In genomic region chr15:67983253-67983652, GRCm38 (mm10) we compare ENCODE assay signal across 11 mouse cellular contexts.
DNase-seq lines count a peak whose midpoint lies in the region; ATAC-seq and TF ChIP-seq lines count a peak whose summit lies in the region.
"Had no signal": no experiment of that assay in that cellular context is flagged by ENCODE, and none has a peak within 500 bp of the region (broad histone marks: within the 10 kb centered on the region; RNA-seq: fewer than 3 reads in every experiment).

No protein-coding gene starts in this region.

- TF ChIP-seq POLR2A in lung, adult 2 months (IDR thresholded peaks at IDR 0.05; ENCODE audit: borderline replicate concordance, extremely low read depth, low read depth, low read length) = no peak

- no peak overlapping the region for H3K4me2 ChIP-seq in lung, postnatal 0 days (replicated peaks; ENCODE audit: low read depth, low read length)
- H3K4me2 ChIP-seq: lung, embryonic 15.5 days; neural tube, embryonic 12.5 days had no signal

- no peak for TF ChIP-seq EP300 in lung, postnatal 0 days (IDR thresholded peaks at IDR 0.05)

- H3K27me3 ChIP-seq in lung, postnatal 0 days (replicated peaks; ENCODE audit: insufficient read depth, low read length) = no peaks in the 10 kb centered on the region
- H3K27me3 ChIP-seq: lung, embryonic 15.5 days; neural tube, embryonic 12.5 days had no signal

- peak; percentile 35 for TF ChIP-seq CTCF in lung, postnatal 0 days (IDR thresholded peaks at IDR 0.05)
- no peak for TF ChIP-seq CTCF in lung, adult 2 months (IDR thresholded peaks at IDR 0.05; ENCODE audit: insufficient read depth, low read length)

- H3K27ac ChIP-seq in lung, postnatal 0 days (ENCODE audit: low read length) = no peak overlapping the region
- H3K27ac ChIP-seq: lung, embryonic 15.5 days; neural tube, embryonic 12.5 days had no signal

- H3K9me3 ChIP-seq in lung, postnatal 0 days (ENCODE audit: low read length) = no peaks in the 10 kb centered on the region
- H3K9me3 ChIP-seq: G1E; lung, embryonic 15.5 days; neural tube, embryonic 12.5 days had no signal

- DNase-seq in embryo, embryonic 10 days (ENCODE audit: low spot score) = peak; percentile 13
- no peak for DNase-seq in embryo, embryonic 9.5 days (ENCODE audit: extremely low spot score)
- DNase-seq in lung, postnatal 0 days (ENCODE audit: low spot score) = peak; percentile 11
- no peak for DNase-seq in lung, adult 2 months
- DNase-seq in R1 (ENCODE audit: low read depth, low spot score) = peak; percentile 10
- no peak for DNase-seq in layer of hippocampus, postnatal 36 days
- no peak for DNase-seq in gastrocnemius, adult 8-10 months (ENCODE audit: low spot score in 2 of 2)

- H3K9ac ChIP-seq in lung, postnatal 0 days (replicated peaks; ENCODE audit: low read depth) = no peak overlapping the region
- H3K9ac ChIP-seq: lung, embryonic 15.5 days; neural tube, embryonic 12.5 days had no signal

- no peak for ATAC-seq in lung, postnatal 0 days
- peak; percentile 64 for ATAC-seq in megakaryocyte progenitor cell, adult 5-6 weeks (replicated peaks; ENCODE audit: poor library complexity)

- no peak overlapping the region for H3K4me3 ChIP-seq in lung, postnatal 0 days (ENCODE audit: low read depth, low read length)
- H3K4me3 ChIP-seq in lung, adult 2 months (replicated peaks; ENCODE audit: extremely low read depth, low read depth, low read length) = no peak overlapping the region
- H3K4me3 ChIP-seq: lung, embryonic 15.5 days; neural tube, embryonic 12.5 days had no signal

- no peaks in the 10 kb centered on the region for H3K36me3 ChIP-seq in lung, postnatal 0 days (ENCODE audit: insufficient read depth, low read length)
- H3K36me3 ChIP-seq: G1E; lung, embryonic 15.5 days; neural tube, embryonic 12.5 days had no signal

- H3K4me1 ChIP-seq in lung, postnatal 0 days (ENCODE audit: insufficient read depth, low read depth, low read length) = no peaks in the 10 kb centered on the region
- no peaks in the 10 kb centered on the region for H3K4me1 ChIP-seq in lung, adult 2 months (ENCODE audit: control insufficient read depth, insufficient read depth, low read length)
- H3K4me1 ChIP-seq: neural tube, embryonic 12.5 days had no signal

- 24% methylated on average over 1 of the region's 1 CpGs for WGBS in lung, postnatal 0 days
- 41% methylated on average over 1 of the region's 1 CpGs for WGBS in lung, adult 2 months

Comparison
In these comparisons a context has a peak if more than half of its experiments do, and no peak if none do; other contexts are left out.
1. DNase-seq: peak in embryo, embryonic 10 days (single experiment), lung, postnatal 0 days (single experiment) and R1 (single experiment); none in embryo, embryonic 9.5 days (single experiment), lung, adult 2 months (single experiment), layer of hippocampus, postnatal 36 days (0 of 2) and gastrocnemius, adult 8-10 months (0 of 2).